Mouse (Mus musculus): ENCODE measurements around the gene Rhcg.

DNA sequence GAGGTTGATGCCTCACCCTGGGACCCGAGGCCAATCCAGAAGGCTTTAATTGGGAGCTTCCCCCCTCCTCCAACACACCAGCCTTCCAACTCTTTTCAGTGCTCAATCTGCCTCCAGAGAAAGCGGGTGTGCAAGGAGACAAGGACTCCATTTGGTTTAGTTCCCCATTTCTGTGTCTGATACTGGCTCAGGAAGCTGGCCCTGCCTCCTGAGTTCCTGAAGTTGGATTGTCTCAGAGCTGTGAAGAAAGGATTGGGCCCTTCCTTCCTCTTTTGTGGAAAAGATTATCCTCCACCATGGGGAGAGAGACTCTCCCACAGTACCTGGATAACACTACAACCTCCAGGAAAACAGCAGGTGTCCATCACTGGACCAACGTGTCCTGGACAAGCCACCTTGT is 10.7 kb downstream of the Rhcg start:
- no peak for TF ChIP-seq POLR2A (IDR thresholded peaks at IDR 0.05; ENCODE audit: insufficient read length, low read depth)
- TF ChIP-seq MAX (IDR thresholded peaks at IDR 0.05; ENCODE audit: low read depth): no peak
- TF ChIP-seq MYOD1 (IDR thresholded peaks at IDR 0.05; ENCODE audit: control insufficient read depth in 1 of 3, insufficient read length in 2 of 3, low read depth in 2 of 3): no peak
- TF ChIP-seq USF1 (IDR thresholded peaks at IDR 0.05; ENCODE audit: low read depth): no peak
- TF ChIP-seq POLR2AphosphoS2 (IDR thresholded peaks at IDR 0.05; ENCODE audit: insufficient read length, low read depth): no peak
- TF ChIP-seq E2F4 (IDR thresholded peaks at IDR 0.05; ENCODE audit: insufficient read depth): no peak
- TF ChIP-seq MYOG (IDR thresholded peaks at IDR 0.05; ENCODE audit: control insufficient read depth in 1 of 3, insufficient read depth in 1 of 3, insufficient read length in 2 of 3, low read depth in 2 of 3): no peak
- no peak for TF ChIP-seq TCF12 (IDR thresholded peaks at IDR 0.05; ENCODE audit: insufficient read depth, poor library complexity, severe bottlenecking)
- no peak for TF ChIP-seq TCF3 (IDR thresholded peaks at IDR 0.05; ENCODE audit: insufficient read length, low read depth)
